Mouse (Mus musculus) heart, postnatal 4 days (tissue): ENCODE measurements around the gene Fam162a. TPM values are rescaled to one million over a fixed set of nuclear protein-coding genes. Genes with fewer than 3 reads are reported as not detected.
"Not testable (repeated sequence)": the region's sequence is repeated elsewhere in the genome, so short reads cannot be mapped to it uniquely, and the experiment has no call there.

Source experiments
- DNase-seq: peaks from one replicate; pipeline ENCODE4 v3.0.0; 2021
- total RNA-seq, 2 experiments: library from RNA; stranded (reverse); gene quantifications; 2 replicates each; pipeline ENCODE4 v1.2.3; 2021

Fam162a gene
- total RNA-seq, 2 experiments from 2014 or later: 229 to 235 TPM

DNA sequence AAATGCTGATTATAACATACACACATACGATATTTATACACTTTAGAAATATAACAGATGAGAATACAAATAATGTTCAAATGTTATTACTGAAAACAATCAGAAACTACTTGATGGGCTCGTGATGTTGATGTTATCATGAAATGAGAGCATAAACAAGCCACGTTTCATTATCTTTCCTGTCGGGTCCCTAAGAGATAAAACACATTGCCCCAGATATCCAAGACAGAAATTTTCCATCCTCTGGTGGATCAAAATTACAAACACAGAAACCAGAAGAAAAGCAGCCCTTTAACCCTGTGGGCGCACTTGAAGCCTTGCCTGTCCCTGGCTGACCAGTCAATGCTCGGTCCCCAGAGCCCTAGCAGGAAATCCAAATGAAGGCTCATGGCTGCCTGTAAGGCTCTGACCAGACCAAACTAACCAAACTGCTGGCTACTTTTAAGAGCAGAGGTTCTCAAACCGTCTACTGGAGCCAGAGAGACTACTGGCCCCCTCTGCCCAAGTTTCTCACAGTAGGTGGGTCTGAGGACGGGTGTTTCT lies 13.4 kb downstream of the Fam162a start:
- no peak for DNase-seq

DNA sequence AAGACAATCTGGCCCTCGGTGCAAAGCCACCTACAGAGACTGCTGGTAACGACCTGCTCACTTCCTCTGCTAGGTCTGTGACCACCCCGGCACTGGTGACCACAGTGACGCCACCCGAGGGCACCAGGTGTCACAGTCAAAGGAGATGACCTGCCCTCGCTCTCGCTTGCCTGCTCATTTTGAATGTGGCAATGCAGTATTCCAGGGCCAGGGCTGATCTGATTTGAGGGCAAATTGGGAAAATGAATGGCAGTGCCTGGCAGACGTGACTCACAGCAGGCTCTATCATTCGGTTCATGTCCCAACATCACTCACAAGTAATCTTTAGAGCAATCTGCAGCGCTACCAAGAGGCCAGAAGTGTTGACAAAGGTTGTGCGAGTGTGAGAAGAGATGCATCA lies 15.0 kb downstream of the Fam162a start:
- no peak for DNase-seq

DNA sequence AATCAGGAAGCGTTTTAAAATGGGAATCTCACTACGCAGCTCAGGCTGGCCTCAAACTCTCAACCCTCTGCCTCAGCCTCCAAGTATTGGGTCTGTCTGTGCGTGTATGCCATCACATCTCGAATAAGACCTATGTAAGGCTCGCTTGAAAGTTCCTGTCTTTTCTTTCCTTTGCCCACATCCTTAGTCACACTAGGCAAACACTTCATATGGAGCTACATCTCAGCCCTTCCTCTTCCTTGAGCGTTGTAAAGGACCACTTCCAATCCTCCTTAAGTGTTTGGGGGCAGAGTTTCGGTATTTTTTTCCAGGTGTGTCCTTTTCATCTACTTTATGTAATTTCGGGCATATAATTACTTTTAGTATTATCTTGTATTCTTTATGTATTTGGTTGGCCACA lies 16.5 kb downstream of the Fam162a start:
- no peak for DNase-seq

DNA sequence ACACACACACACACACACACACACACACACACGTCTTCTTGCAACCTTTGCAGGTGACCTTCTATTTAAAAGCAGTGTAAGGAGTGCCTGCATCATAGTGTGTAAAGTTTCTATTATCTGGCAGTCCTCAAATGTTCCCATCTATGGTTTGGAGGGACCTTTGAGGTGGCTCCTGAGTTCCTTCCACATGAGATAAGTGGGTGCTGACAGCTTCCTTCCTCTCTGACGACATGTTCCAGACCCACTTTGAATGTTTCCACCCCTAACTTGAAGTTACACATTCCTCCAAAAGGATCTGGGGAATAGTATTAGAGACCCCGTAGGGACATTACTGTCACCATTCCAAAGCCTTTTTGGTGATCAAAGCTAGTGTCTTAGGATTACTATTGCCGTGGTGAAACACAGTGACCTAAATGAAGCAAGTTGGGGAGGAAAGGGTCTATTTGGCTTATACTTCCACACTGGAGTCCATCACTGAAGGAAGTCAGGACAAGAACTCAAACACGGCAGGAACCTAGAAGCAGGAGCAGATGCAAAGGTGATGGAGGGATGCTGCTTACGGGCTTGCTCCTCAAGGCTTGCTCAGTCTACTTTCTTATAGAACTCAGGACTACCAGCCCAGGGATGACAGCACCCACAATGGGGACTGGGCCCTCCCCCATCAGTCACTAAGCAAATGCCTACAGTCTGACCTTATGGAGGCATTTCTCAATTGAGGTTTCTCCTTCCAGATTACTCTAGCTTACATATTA lies 17.7 kb downstream of the Fam162a start:
- DNase-seq: peak; percentile 61

GRCm38 (mm10) chr16:36051491-36051890 lies 19.9 kb downstream of the Fam162a start:
- DNase-seq: no peak

DNA sequence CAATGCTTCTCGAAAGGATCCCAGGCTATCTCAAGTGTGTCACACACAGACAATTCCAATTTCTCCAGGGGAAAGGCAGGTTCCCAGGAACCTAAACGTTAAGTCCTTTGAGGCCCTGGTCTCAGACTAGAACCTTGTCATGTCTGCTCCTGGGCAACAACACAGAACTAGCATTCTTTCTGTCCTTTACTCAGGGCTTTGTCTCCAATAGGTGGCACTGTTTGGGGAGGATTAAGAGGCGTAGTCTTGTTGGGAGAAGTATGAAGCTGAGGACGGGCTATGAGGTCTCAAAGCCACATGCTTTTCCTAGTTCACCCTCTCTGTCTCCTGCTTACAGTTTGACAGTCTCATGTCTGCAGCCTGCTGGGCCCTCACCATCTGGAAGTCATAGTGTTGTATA lies 23.9 kb downstream of the Fam162a start:
- no peak for DNase-seq

DNA sequence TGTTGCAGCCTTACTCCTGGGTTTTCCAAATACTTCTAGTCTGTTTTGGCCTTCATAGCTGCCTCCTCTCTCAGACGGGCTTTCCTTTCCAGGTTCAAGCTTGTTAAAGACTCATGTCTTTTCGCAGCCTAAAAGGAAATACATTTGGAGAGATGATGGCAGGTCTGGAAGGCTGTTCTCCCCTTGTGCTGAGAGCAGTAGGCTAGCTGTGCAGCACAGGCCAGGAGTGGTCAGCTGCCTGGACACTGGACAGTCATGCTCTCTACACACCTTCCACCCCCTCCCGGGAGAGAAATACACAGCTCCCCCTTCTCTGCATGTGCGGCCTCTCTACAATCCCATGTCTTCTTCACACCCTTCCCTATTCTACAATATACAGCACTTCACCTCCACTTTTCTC lies 27.4 kb downstream of the Fam162a start:
- DNase-seq: no peak

DNA sequence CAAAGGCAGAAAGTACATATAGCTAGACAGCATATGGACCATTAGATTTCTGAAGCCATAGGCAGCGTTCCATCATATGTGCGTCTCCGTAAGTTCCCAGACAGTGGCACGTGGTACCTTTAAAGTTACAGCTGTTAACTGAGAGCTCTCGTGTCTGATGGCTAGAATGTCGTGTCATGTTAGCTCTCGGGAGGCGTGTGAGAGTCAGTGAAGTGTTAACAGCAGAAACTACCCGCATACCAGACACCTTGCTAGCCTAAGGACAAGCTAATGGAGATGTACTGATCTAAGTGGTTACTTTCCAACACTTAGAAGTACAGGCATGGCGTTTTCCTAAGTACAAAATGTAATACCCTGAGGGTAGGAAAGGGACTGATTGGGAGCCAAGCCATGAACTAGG lies 28.3 kb downstream of the Fam162a start:
- DNase-seq: no peak

DNA sequence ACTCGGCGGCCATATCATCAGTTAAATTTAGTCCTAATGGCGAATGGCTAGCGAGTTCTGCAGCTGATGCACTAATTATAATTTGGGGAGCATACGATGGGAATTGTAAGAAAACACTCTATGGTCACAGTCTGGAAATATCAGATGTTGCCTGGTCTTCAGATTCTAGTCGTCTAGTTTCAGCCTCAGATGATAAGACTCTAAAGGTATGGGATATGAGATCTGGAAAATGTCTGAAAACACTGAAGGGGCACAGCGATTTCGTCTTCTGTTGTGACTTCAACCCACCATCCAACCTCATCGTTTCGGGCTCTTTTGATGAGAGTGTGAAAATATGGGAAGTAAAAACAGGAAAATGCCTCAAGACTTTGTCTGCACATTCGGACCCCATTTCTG lies 29.8 kb downstream of the Fam162a start:
- no peak for DNase-seq

GRCm38 (mm10) chr16:36040640-36041624 lies 30.5 kb downstream of the Fam162a start, which contains the start of gene Wdr5b:
Gene Wdr5b, plus strand, starts transcription at chr16:36041190.
- peak; percentile 90 for DNase-seq

GRCm38 (mm10) chr16:36028120-36028519 lies 43.3 kb downstream of the Fam162a start:
- not testable (repeated sequence) for DNase-seq

GRCm38 (mm10) chr16:36016335-36016734 lies 55.1 kb downstream of the Fam162a start:
- no peak for DNase-seq

DNA sequence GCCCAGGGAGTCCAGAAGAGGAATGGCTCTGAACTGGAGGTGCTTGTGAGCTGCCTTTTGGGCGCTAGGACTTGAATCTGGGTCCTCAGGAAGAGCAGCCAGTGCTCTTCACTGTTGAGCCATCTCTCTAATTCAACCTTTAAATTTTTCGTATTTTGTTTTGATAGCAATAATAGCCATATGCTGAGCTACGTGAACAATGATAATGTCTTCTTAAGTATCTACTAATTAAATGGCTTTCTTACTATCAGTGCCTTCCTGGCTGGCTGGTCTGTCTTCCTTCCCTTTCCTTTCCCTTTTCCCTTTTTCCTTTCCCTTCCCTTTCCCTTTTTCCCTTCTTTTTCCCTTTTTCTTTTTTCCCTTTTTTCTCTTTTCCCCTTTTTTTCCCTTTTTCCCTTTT lies 63.0 kb downstream of the Fam162a start:
- DNase-seq: no peak

GRCm38 (mm10) chr16:35998852-35999251 lies 72.5 kb downstream of the Fam162a start:
- DNase-seq: not testable (repeated sequence)

Other genes starting within 250 kb of the Fam162a start
- gene Parp14, start 200.1 kb downstream of the Fam162a start, total RNA-seq: 1 to 10 TPM; 5.2 to 5.4 TPM
- gene Parp9, start 133.1 kb downstream of the Fam162a start, total RNA-seq: 10 to 100 TPM; 12.4 to 14.0 TPM
- 10 to 100 TPM in 1 of 2 experiments, 1 to 10 TPM in 1; 9.5 to 10.3 TPM for gene Dtx3l, start 132.4 kb downstream of the Fam162a start, total RNA-seq
- 100 to 1,000 TPM; 105 to 108 TPM for gene Kpna1, start 92.8 kb downstream of the Fam162a start, total RNA-seq
- 1 to 10 TPM; 5.9 to 6.1 TPM for gene Wdr5b, start 30.4 kb downstream of the Fam162a start, total RNA-seq
- gene Ccdc58, start 91 bp upstream of the Fam162a start, total RNA-seq: 10 to 100 TPM; 57.1 to 59.1 TPM
- not detected for gene Csta1, start 59.6 kb upstream of the Fam162a start, total RNA-seq
- gene Stfa2l1, start 85.2 kb upstream of the Fam162a start, total RNA-seq: 1 to 10 TPM; 1.8 to 2.4 TPM
- gene Gm5483, start 112.6 kb upstream of the Fam162a start, total RNA-seq: 1 to 10 TPM; 2.6 to 3.8 TPM
- not detected for gene Gm5416, start 138.8 kb upstream of the Fam162a start, total RNA-seq
- gene 2010005H15Rik, start 149.9 kb upstream of the Fam162a start, total RNA-seq: 1 to 10 TPM in 1 of 2 experiments, not detected in 1; 1.1 TPM
- 1 to 10 TPM; 3.5 to 6.2 TPM for gene Stfa1, start 205.4 kb upstream of the Fam162a start, total RNA-seq